Mouse (Mus musculus) G1E (cell line): Measurements from ENCODE around the gene Myom3.

Source experiments
- CTCF ChIP-seq: IDR thresholded peaks from 2 replicates; pipeline ENCODE4 v1.5.1; 2012; ENCODE audit warnings: low read depth, low read length, inconsistent platforms, mixed read lengths
- GATA1 ChIP-seq: IDR thresholded peaks from 2 replicates; pipeline ENCODE4 v1.6.1; 2012; ENCODE audit warnings: borderline replicate concordance, low read length, inconsistent platforms, mixed read lengths
- GATA2 ChIP-seq: IDR thresholded peaks from 2 replicates; pipeline ENCODE4 v1.6.1; 2012; ENCODE audit warnings: low read depth, low read length, inconsistent platforms, borderline replicate concordance
- POLR2AphosphoS5 ChIP-seq: IDR thresholded peaks from 2 replicates; pipeline ENCODE4 v1.6.1; 2012; ENCODE audit warnings: low read depth, low read length, inconsistent platforms; ENCODE audit not compliant: insufficient replicate concordance
- TAL1 ChIP-seq: conservative IDR thresholded peaks from 2 replicates; pipeline ENCODE4 v1.6.1; 2012; ENCODE audit warnings: low read depth, low read length, inconsistent platforms, mixed read lengths

- no peak for TF ChIP-seq CTCF
- TF ChIP-seq GATA1 = no peak
- TF ChIP-seq TAL1 = no peak
- no peak for TF ChIP-seq POLR2AphosphoS5
- no peak for TF ChIP-seq GATA2
Measured at GRCm38 (mm10) chr4:135727817-135728216, 31.7 kb upstream of the Myom3 start, which contains the start of gene Il22ra1.
